Mouse (Mus musculus) midbrain, embryonic 13.5 days (tissue): Measurements from ENCODE around the gene Ptafr. TPM values are rescaled to one million over a fixed set of nuclear protein-coding genes. Genes with fewer than 3 reads are reported as not detected.
A peak's percentile ranks its signal among the peaks of the same experiment; 100 is the strongest.

Source experiments
- ATAC-seq: fragments of 200-750 bp; cut with Nextera tagmentation; 2 replicates; pipeline ENCODE4 v1.8.0; 2017; ENCODE audit warnings: mild to moderate bottlenecking, moderate TSS enrichment, moderate library complexity
- H3K27ac ChIP-seq: fragments of 300-500 bp; sonication (generic); 2 replicates; pipeline ENCODE4 v1.5.1; 2015; ENCODE audit warnings: inconsistent platforms, mild to moderate bottlenecking, moderate library complexity
- H3K27me3 ChIP-seq: fragments of 300-500 bp; sonication (generic); 2 replicates; pipeline ENCODE4 v1.6.1; 2015; ENCODE audit warnings: mild to moderate bottlenecking, inconsistent platforms
- H3K36me3 ChIP-seq: fragments of 300-500 bp; sonication (generic); 2 replicates; pipeline ENCODE4 v1.6.1; 2015; ENCODE audit warnings: mild to moderate bottlenecking, inconsistent platforms
- H3K4me1 ChIP-seq: fragments of 300-500 bp; sonication (generic); replicated peaks from 2 replicates; pipeline ENCODE4 v1.6.1; 2015; ENCODE audit warnings: inconsistent platforms
- H3K4me2 ChIP-seq: fragments of 300-500 bp; sonication (generic); replicated peaks from 2 replicates; pipeline ENCODE4 v1.6.1; 2015; ENCODE audit warnings: moderate library complexity, mild to moderate bottlenecking, inconsistent platforms
- H3K4me3 ChIP-seq: fragments of 300-500 bp; sonication (generic); replicated peaks from 2 replicates; pipeline ENCODE4 v1.5.1; 2015; ENCODE audit warnings: mild to moderate bottlenecking, inconsistent platforms
- H3K9ac ChIP-seq: fragments of 300-500 bp; sonication (generic); replicated peaks from 2 replicates; pipeline ENCODE4 v1.6.1; 2015; ENCODE audit warnings: mild to moderate bottlenecking, inconsistent platforms
- H3K9me3 ChIP-seq: fragments of 300-500 bp; sonication (generic); 2 replicates; pipeline ENCODE4 v1.6.1; 2016; ENCODE audit warnings: mild to moderate bottlenecking, inconsistent platforms
- WGBS: fragments of 180-500 bp; shearing (Covaris S2); methylation state at CpG from one replicate; pipeline ENCODE4 v1.1.7; 2015; 5-methylcytosine and 5-hydroxymethylcytosine counted together
- polyA plus RNA-seq: library from polyadenylated mRNA; unstranded; fragments of >200 nt; fragmentation: Nextera tagmentation; extraction: Ambion mirVana; gene quantifications from 2 replicates; pipeline ENCODE4 v1.2.1, GENCODE M21; 2015

Ptafr gene
- 0.41 and 0.51 TPM in 2 replicates for polyA plus RNA-seq

DNA sequence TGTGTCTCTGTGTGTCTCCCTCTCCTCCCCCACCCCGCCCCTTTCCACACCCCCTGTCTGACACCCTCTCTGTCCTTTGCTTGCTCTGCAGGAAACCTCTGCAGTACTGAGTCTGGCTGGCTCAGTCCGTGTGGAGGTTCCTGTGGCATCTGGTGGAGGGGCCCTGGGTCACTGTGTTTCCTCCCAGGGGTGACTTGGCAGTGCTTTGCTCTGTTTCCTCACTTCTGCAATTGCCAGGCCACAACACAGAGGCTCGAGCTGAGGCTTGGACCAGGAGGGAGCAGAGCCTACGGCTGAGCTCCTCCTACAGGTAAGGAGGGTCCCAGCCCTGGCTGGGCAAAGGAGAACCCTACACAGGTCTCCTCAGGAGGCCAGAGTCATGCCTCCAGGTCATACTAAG, at the start of gene Ptafr:
Gene Ptafr (plus strand): TSS at position 103 of the 400 bp plus-strand sequence.
- Histone ChIP-seq H3K9ac (no peak within 1 kb of the TSS), H3K36me3 (no peaks in the 10 kb centered on the region), H3K27ac (no peak within 1 kb of the TSS; the same call in 1 of the 2 replicates), H3K4me1 (no peaks in the 10 kb centered on the region), H3K27me3 (no peaks in the 10 kb centered on the region), H3K9me3 (no peaks in the 10 kb centered on the region), H3K4me2 (no peak within 1 kb of the TSS), H3K4me3 (no peak within 1 kb of the TSS)
- 26% methylated on average over 4 of the region's 4 CpGs for whole genome bisulfite sequencing
- ATAC-seq: no peak

DNA sequence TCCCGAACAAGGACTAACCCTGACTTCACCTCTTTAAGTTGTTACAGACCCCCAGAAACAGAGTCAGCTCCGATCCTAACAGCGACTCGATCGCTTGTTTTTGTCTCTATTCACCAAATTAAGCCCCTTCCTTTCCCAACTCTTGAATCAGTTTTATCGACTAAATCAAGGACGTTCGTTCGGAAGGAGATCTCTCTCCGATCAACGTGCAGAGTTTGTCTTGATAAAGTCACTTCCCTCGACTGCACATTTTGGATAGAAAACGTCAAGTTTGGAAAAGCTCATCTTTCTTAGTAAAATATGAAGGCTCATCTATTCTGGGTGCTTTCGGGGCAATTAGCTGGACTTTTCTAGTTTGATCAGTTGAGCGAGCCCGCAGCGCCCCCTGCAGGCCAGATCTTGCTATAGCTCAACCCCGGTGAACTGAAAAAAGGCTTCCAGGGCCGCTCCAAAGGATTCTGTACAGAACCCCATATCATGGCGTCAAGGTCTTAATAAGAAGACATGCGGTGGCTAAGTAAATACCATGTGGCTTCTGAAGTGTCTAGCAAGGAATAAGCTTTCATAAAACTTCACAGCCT, 49.2 kb upstream of the Ptafr start:
- Histone ChIP-seq H3K9me3 (no peaks in the 10 kb centered on the region), H3K4me2 (peak overlapping the region; percentile 92), H3K9ac (peak overlapping the region; percentile 37), H3K27me3 (peaks cover 23% of the 10 kb centered on the region), H3K4me3 (peak overlapping the region; percentile 46), H3K4me1 (peaks cover 14% of the 10 kb centered on the region), H3K27ac (0 out of 2 replicates have a peak overlapping the region, but pooled peaks have one; percentile 45), H3K36me3 (no peaks in the 10 kb centered on the region)
- 1% methylated on average over 21 of the region's 21 CpGs for WGBS
- ATAC-seq: no peak

DNA sequence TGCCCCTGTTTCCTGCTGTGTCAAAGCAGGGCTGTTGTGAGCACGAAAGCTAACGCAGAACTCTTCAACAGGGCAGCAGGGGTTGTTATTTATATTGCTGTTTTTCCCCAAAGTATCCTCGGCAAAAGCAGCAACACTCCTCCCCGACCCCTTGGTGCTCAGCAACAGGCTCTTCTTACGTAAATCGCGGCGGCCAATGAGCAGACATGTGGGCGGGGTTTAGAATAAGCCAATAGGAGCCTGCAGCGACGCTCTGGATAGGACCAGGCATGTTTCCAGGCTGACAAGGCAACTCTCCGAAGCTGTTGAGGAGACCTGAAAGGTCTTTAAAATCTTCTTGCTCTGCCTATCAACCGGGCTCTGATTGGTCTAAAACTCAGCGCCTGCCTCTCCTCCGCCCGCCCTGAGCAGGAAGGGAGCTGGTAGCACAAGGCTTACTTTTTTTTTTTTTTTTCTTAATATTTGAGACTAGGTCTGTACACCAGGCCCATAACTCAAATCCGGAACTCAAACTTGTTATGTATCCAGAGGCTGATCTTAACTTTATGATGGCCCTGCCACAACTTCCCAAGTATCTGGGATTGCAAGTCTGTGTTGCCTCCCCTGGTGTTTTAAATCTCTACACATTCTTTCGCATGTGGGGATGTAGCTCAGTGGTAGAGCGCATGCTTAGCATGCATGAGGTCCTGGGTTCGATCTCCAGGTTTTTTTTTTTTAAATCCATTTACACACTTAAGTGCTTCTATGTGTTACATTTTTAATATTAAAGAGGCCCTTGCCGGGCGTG, 48.3 kb upstream of the Ptafr start:
- peaks cover 23% of the 10 kb centered on the region for H3K27me3 ChIP-seq
- peak overlapping the region; percentile 92 for H3K4me2 ChIP-seq
- H3K9ac ChIP-seq: peak overlapping the region; percentile 37
- peak overlapping the region; percentile 46 for H3K4me3 ChIP-seq
- ATAC-seq: peak; percentile 93
- H3K9me3 ChIP-seq: no peaks in the 10 kb centered on the region
- WGBS: 19% methylated on average over 22 of the region's 22 CpGs
- H3K4me1 ChIP-seq: peaks cover 14% of the 10 kb centered on the region
- no peaks in the 10 kb centered on the region for H3K36me3 ChIP-seq
- H3K27ac ChIP-seq: peak overlapping the region; percentile 47

DNA sequence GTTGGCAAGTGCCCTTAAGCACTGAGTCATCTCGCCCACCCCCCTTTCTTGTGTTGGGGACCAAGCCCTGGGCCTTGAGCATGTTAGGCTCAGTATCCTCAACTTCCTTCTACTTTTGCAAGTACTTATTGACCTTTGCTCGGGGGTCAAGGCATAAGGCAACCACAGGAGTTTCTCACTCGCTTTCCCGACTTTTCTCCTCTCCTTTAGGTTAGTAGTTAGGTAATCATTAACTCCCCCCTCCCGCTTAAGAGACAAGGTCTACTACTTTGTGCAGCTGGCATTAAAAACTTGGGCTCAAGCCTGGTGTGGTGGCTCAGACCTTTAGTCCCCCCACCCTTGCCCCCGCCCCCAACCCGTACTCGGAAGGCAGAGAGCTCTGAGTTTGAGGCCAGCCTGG, 45.8 kb upstream of the Ptafr start:
- no peaks in the 10 kb centered on the region for H3K9me3 ChIP-seq
- ATAC-seq: no peak
- no peak overlapping the region for H3K4me2 ChIP-seq
- H3K9ac ChIP-seq: no peak overlapping the region
- WGBS: 91% methylated on average over 8 of the region's 8 CpGs
- peaks cover 13% of the 10 kb centered on the region for H3K27me3 ChIP-seq
- H3K4me3 ChIP-seq: no peak overlapping the region
- no peaks in the 10 kb centered on the region for H3K36me3 ChIP-seq
- H3K27ac ChIP-seq: no peak overlapping the region
- peaks cover 14% of the 10 kb centered on the region for H3K4me1 ChIP-seq

DNA sequence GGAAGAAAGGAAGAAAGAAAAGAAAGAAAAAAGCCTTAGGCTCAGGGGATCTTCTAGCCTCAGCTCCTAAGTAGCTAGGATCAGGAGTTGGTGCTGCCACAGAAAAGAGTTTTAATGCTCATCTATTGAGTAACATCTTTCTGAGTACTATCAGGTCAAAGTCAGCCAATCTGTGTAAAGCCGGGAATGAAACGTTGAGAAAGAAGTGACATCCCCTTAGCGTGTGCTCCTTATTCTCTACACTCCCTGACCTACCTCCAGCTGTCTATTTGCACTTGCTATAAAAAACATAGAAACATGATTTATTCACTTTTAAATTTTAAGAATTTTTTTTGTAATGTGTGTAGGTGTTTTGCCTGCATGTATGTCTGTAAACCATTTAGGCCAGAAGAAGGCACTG, 44.7 kb upstream of the Ptafr start:
- H3K4me2 ChIP-seq: no peak overlapping the region
- H3K27me3 ChIP-seq: peaks cover 3% of the 10 kb centered on the region
- H3K9me3 ChIP-seq: no peaks in the 10 kb centered on the region
- H3K9ac ChIP-seq: no peak overlapping the region
- H3K36me3 ChIP-seq: no peaks in the 10 kb centered on the region
- H3K27ac ChIP-seq: no peak overlapping the region
- H3K4me1 ChIP-seq: peaks cover 13% of the 10 kb centered on the region
- ATAC-seq: no peak
- WGBS: 95% methylated on average over 3 of the region's 3 CpGs
- H3K4me3 ChIP-seq: no peak overlapping the region

DNA sequence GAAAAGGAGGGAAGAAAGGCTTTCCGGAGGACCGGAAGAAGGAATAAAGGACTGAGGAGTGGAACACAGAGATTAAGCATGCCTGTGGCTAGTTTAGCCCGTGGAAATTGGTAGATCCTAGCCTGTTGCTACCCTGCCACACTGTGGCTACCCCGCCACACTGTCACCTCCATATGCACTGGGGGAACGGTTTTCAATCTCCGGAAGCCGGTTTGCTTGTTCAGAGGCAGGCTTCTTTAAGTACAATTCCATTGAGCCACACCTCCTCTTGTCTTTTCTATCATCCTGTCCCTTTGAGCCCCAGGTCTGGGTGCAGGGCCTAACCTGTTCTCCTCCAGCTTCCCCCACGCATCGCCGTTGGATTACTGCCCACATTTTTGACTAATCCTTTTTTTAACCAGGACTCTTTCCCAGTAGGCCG, 39.5 kb upstream of the Ptafr start:
- ATAC-seq: no peak
- H3K27ac ChIP-seq: no peak overlapping the region
- no peak overlapping the region for H3K4me3 ChIP-seq
- H3K27me3 ChIP-seq: no peaks in the 10 kb centered on the region
- no peak overlapping the region for H3K4me2 ChIP-seq
- no peak overlapping the region for H3K9ac ChIP-seq
- no peaks in the 10 kb centered on the region for H3K9me3 ChIP-seq
- 0 out of 2 replicates have a peak, but pooled peaks cover 3% of the 10 kb centered on the region for H3K4me1 ChIP-seq
- 0 out of 2 replicates have a peak, but pooled peaks cover under 1% of the 10 kb centered on the region for H3K36me3 ChIP-seq
- 9% methylated on average over 11 of the region's 11 CpGs for WGBS

DNA sequence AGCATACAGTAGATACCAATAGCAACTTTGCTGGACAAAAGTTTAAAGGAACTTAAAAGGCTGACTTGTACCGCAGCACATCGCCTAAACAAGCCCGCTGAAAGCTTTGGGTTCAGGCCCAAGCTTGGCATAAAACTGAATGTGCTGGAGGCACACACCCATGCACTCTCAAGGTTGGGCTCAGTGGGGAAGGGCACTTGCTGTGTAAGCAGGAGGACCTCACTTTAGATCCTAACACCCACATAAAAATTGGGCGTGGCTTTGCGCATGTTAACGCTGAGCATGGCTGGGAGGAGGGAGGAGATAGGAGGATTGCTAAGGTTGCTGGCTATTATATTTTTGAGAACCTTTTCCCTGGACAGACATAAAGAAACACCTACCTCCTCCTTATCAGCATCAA, 39.1 kb upstream of the Ptafr start:
- 45% methylated on average over 6 of the region's 6 CpGs for WGBS
- Histone ChIP-seq H3K4me3 (no peak overlapping the region), H3K4me1 (0 out of 2 replicates have a peak, but pooled peaks cover 3% of the 10 kb centered on the region), H3K9me3 (no peaks in the 10 kb centered on the region), H3K9ac (no peak overlapping the region), H3K36me3 (peaks cover 5% of the 10 kb centered on the region), H3K4me2 (no peak overlapping the region), H3K27ac (no peak overlapping the region), H3K27me3 (no peaks in the 10 kb centered on the region)
- ATAC-seq: no peak

DNA sequence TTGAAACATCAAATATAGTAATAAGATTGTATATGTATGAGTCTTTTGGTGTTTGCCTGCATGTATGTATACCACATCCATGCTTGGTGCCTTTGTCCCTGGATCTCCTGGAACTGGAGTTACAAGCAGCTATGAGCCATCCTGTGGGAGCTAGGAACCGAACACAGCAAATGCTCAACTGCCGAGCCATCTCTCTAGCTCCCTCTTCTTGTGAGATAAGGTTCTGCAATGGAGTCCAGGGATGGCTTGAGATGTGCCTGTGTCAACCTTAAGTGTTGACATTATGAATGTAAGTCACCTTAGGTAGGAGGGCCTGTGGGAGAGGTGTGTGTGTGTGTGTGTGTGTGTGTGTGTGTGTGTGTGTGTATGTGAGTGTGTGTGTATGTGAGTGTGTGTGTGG, 37.2 kb upstream of the Ptafr start:
- H3K9me3 ChIP-seq: no peaks in the 10 kb centered on the region
- ATAC-seq: no peak
- H3K9ac ChIP-seq: no peak overlapping the region
- no peak overlapping the region for H3K4me2 ChIP-seq
- WGBS: 54% methylated on average over 2 of the region's 2 CpGs
- H3K4me1 ChIP-seq: peaks cover 7% of the 10 kb centered on the region
- no peak overlapping the region for H3K27ac ChIP-seq
- H3K36me3 ChIP-seq: peaks cover 22% of the 10 kb centered on the region
- H3K27me3 ChIP-seq: no peaks in the 10 kb centered on the region
- H3K4me3 ChIP-seq: no peak overlapping the region

DNA sequence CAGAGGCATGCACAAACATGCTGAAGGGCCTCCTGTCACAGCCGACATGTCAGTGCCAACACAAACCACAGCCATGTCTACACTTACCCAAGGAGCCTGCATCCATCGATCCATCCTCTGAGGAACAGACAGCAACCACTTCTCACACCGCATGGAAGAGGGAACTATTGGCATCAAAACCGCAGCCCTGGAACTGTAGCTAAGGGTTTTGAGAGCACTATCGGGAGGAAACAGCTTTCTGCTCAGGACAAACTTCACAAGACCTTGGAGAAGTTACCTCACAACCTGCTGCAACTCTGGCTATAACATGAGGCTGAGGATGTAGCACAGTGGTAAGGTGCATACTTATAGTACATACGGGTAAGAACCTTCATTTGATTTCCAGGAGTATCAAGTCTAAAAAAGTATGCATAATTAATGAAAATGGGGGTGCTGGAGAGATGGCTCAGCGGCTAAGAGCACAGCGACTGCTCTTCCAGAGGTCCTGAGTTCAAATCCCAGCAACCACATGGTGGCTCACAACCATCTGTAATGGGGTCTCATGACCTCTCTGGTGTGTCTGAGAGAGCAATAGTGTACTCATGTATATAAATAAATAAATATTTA, 35.8 kb upstream of the Ptafr start:
- Histone ChIP-seq H3K9ac (no peak overlapping the region), H3K9me3 (no peaks in the 10 kb centered on the region), H3K27ac (no peak overlapping the region), H3K27me3 (no peaks in the 10 kb centered on the region), H3K4me2 (no peak overlapping the region), H3K36me3 (peaks cover 24% of the 10 kb centered on the region), H3K4me3 (no peak overlapping the region), H3K4me1 (peaks cover 17% of the 10 kb centered on the region)
- 95% methylated on average over 8 of the region's 8 CpGs for WGBS
- ATAC-seq: no peak

DNA sequence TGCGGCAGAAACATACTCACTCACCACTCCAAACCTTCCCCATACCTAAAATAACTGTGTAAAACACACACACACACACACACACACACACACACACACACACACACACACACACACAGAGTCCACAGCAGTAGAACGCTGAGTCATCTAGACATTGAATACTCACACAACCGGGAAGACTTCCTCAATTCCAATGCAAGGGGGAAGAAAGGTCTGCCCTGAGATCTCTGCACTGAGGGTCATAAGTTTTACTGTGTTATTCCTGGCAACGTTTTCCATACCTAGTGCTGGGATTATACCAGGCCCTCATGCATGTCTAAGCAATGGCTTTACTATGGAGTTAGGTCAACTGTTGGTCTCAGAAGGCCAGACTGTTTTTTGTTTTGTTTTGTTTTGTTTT, 34.5 kb upstream of the Ptafr start:
- Histone ChIP-seq H3K4me1 (peaks cover 23% of the 10 kb centered on the region), H3K9me3 (no peaks in the 10 kb centered on the region), H3K4me3 (no peak overlapping the region), H3K27ac (no peak overlapping the region), H3K27me3 (no peaks in the 10 kb centered on the region), H3K9ac (no peak overlapping the region), H3K4me2 (no peak overlapping the region), H3K36me3 (peaks cover 24% of the 10 kb centered on the region)
- ATAC-seq: no peak
- WGBS: 84% methylated on average over 4 of the region's 4 CpGs

DNA sequence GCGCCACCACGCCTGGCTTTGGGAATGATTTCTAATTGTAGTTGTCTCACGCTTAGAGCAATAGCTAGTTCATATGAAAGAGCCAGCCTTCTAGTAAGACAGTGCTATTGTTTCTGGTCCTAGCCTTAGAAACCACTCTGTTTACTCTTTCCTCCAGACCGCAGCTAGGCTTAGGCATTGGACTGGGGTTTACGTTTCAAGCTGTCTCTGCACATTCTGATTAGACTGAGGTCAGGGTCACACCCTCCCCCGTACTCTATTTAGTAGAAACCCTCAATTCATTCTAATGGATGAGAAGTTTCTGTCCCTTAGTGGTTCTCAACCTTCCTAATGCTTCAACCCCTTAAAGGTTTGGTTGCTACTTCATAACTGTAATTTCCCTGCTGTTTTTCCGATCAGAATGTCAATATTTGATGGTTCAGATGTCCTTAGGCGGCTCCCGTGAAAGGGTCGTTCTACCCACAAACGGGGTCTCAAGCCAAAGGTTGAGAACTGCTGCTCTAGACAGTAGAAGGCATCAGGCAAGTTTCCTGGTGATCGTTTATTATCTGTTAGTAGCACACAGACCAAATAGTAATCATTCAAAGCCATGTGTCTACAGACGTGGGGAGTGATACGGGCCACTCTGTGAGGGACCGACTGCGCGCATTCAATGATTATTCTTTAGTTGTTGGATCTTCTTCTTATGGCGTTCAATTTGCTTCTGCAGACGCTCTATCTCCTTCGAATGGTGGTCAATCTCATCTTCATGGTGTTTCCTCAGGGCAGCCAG, 33.6 kb upstream of the Ptafr start:
- Histone ChIP-seq H3K36me3 (peaks cover 24% of the 10 kb centered on the region), H3K9me3 (no peaks in the 10 kb centered on the region), H3K4me3 (no peak overlapping the region), H3K4me1 (peaks cover 25% of the 10 kb centered on the region), H3K9ac (no peak overlapping the region), H3K27ac (no peak overlapping the region), H3K4me2 (no peak overlapping the region), H3K27me3 (no peaks in the 10 kb centered on the region)
- ATAC-seq: no peak
- 94% methylated on average over 20 of the region's 20 CpGs for WGBS
